In genomic region chr13:103285036-103285435, GRCm38 (mm10) we compare ENCODE assay signal across 23 mouse cellular contexts. TPM values are rescaled to one million over a fixed set of nuclear protein-coding genes. Genes with fewer than 3 reads are reported as not detected.
DNase-seq lines count a peak whose midpoint lies in the region; ATAC-seq and TF ChIP-seq lines count a peak whose summit lies in the region.
"Had no signal": no experiment of that assay in that cellular context is flagged by ENCODE, and none has a peak within 500 bp of the region (broad histone marks: within the 10 kb centered on the region; RNA-seq: fewer than 3 reads in every experiment).

No protein-coding gene starts in this region.

- no peak for DNase-seq in gastrocnemius, adult 2 months
- DNase-seq in gastrocnemius, adult 18-20 months (ENCODE audit: low spot score) = no peak
- no peak for DNase-seq in left cerebral cortex, adult 2 months (ENCODE audit: extremely low spot score in 1 of 2, low spot score in 2 of 2)
- DNase-seq in left cerebral cortex, postnatal 4 days = no peak
- peak; percentile 17 for DNase-seq in adipocyte (ENCODE audit: low spot score)
- DNase-seq in hindbrain, postnatal 0 days (ENCODE audit: low spot score) = no peak
- DNase-seq: adrenal gland, adult 2 months; adrenal gland, postnatal 25 days; cerebellum, adult 11 months; cerebellum, adult 8-10 months; cerebellum, postnatal 14 days; embryo, embryonic 11 days; forebrain, postnatal 0 days; gastrocnemius, postnatal 14 days had no signal

- 89% methylated on average over 7 of the region's 7 CpGs for WGBS in hindbrain, postnatal 0 days

- H3K27me3 ChIP-seq in hindbrain, postnatal 0 days (ENCODE audit: insufficient read depth, low read length) = no peaks in the 10 kb centered on the region
- H3K27me3 ChIP-seq: CH12.LX; embryonic facial prominence, embryonic 12.5 days; forebrain, embryonic 12.5 days; heart, embryonic 12.5 days; hindbrain, embryonic 15.5 days; Patski had no signal

- intact Hi-C loops in gastrocnemius, adult 2 months (cut with DNase I) = no loop called here
- intact Hi-C loops in left cerebral cortex, adult 2 months (cut with DNase I) = loop anchor here (5.0 kb wide), 1 partner anchor 83 kb away; no protein-coding TSS in a partner anchor
- intact Hi-C loops in left cerebral cortex, postnatal 4 days (cut with DNase I) = no loop called here

- H3K4me1 ChIP-seq in brown adipose tissue, adult 24 weeks (ENCODE audit: control insufficient read depth, insufficient read depth, insufficient read length, low read length) = no peaks in the 10 kb centered on the region
- no peaks in the 10 kb centered on the region for H3K4me1 ChIP-seq in hindbrain, postnatal 0 days (ENCODE audit: insufficient read depth, low read length)
- H3K4me1 ChIP-seq: embryonic facial prominence, embryonic 12.5 days; forebrain, embryonic 12.5 days; heart, embryonic 12.5 days; hindbrain, embryonic 15.5 days had no signal

- H3K36me3 ChIP-seq in hindbrain, postnatal 0 days (ENCODE audit: insufficient read depth, low read length) = no peaks in the 10 kb centered on the region
- H3K36me3 ChIP-seq: embryonic facial prominence, embryonic 12.5 days; forebrain, embryonic 12.5 days; heart, embryonic 12.5 days; hindbrain, embryonic 15.5 days had no signal

- TF ChIP-seq CTCF in gastrocnemius, adult 2 months (IDR thresholded peaks at IDR 0.05) = no peak
- no peak for TF ChIP-seq CTCF in left cerebral cortex, adult 2 months (IDR thresholded peaks at IDR 0.05)
- no peak for TF ChIP-seq CTCF in hindbrain, postnatal 0 days (IDR thresholded peaks at IDR 0.05; ENCODE audit: low read depth)

- no peaks in the 10 kb centered on the region for H3K9me3 ChIP-seq in hindbrain, postnatal 0 days (ENCODE audit: low read length)
- H3K9me3 ChIP-seq: embryonic facial prominence, embryonic 12.5 days; forebrain, embryonic 12.5 days; hindbrain, embryonic 15.5 days had no signal

- peak overlapping the region; percentile 40 for H3K27ac ChIP-seq in gastrocnemius, adult 2 months
- H3K27ac ChIP-seq in left cerebral cortex, adult 2 months = peak overlapping the region; percentile 36; the same call in 1 of the 2 replicates
- peak overlapping the region; percentile 83 for H3K27ac ChIP-seq in brown adipose tissue, adult 24 weeks (replicated peaks; ENCODE audit: low read depth, low read length)
- H3K27ac ChIP-seq in hindbrain, postnatal 0 days = no peak overlapping the region
- H3K27ac ChIP-seq: embryonic facial prominence, embryonic 12.5 days; forebrain, embryonic 12.5 days; hindbrain, embryonic 15.5 days had no signal

- no peak overlapping the region for H3K4me3 ChIP-seq in gastrocnemius, adult 2 months
- no peak overlapping the region for H3K4me3 ChIP-seq in left cerebral cortex, adult 2 months
- 0 out of 2 replicates have a peak overlapping the region, but pooled peaks have one; percentile 1 for H3K4me3 ChIP-seq in brown adipose tissue, adult 24 weeks (ENCODE audit: insufficient read depth, low read depth, low read length)
- no peak overlapping the region for H3K4me3 ChIP-seq in hindbrain, postnatal 0 days (ENCODE audit: low read length)
- H3K4me3 ChIP-seq: embryonic facial prominence, embryonic 12.5 days; forebrain, embryonic 12.5 days; heart, embryonic 12.5 days; hindbrain, embryonic 15.5 days had no signal

- H3K9ac ChIP-seq in hindbrain, postnatal 0 days (replicated peaks; ENCODE audit: low read length) = no peak overlapping the region
- H3K9ac ChIP-seq: embryonic facial prominence, embryonic 12.5 days; forebrain, embryonic 12.5 days; forebrain, postnatal 0 days; heart, embryonic 12.5 days; hindbrain, embryonic 15.5 days had no signal

- no peak overlapping the region for H3K4me2 ChIP-seq in hindbrain, postnatal 0 days (ENCODE audit: low read depth, low read length)
- H3K4me2 ChIP-seq: embryonic facial prominence, embryonic 12.5 days; forebrain, embryonic 12.5 days; heart, embryonic 12.5 days; hindbrain, embryonic 15.5 days had no signal

- ATAC-seq in hindbrain, postnatal 0 days = no peak
- ATAC-seq: activated CD4-positive, CD25-positive, alpha-beta regulatory T cell, adult 4 months; forebrain, postnatal 0 days; inflammation-experienced regulatory T-cells, adult 6 months; Patski had no signal

RNA-seq across cellular contexts. Expression of gene Mast4, which starts 49.3 kb away (rescaled TPM):
- 10 to 100 TPM; 47.2 to 49.9 TPM for total RNA-seq in gastrocnemius, adult 2 months (2021)
- 10 to 100 TPM; 55.0 to 55.1 TPM for total RNA-seq in gastrocnemius, adult 18-20 months (2021)
- 10 to 100 TPM; 57.3 to 62.4 TPM for total RNA-seq in left cerebral cortex, adult 2 months (2021)
- 10 to 100 TPM; 43.1 to 43.4 TPM for total RNA-seq in left cerebral cortex, postnatal 4 days (2021)
- polyA plus RNA-seq in brown adipose tissue, adult 24 weeks (2012; ENCODE audit: insufficient read depth, insufficient read length, missing spikeins) = 3.7 and 5.9 TPM in 2 replicates
- 31.7 and 58.1 TPM in 2 replicates for total RNA-seq in hindbrain, postnatal 0 days (2014; rRNA removed)
- 17.9 and 23.5 TPM in 2 replicates for polyA plus RNA-seq in hindbrain, postnatal 0 days (2015; fragmentation: Nextera tagmentation; extraction: Ambion mirVana)
